Mouse (Mus musculus) liver, adult 2 months (tissue): ENCODE measurements around the gene Kif3b. TPM values are rescaled to one million over a fixed set of nuclear protein-coding genes. Genes with fewer than 3 reads are reported as not detected.
"Not testable (repeated sequence)": the region's sequence is repeated elsewhere in the genome, so short reads cannot be mapped to it uniquely, and the experiment has no call there.

Experiments used
- DNase-seq: peaks from one replicate; pipeline ENCODE4 v3.0.0-alpha.2; 2011; ENCODE audit warnings: low read depth, low spot score; ENCODE audit errors: extremely low read depth
- H3K27ac ChIP-seq: fragments of 200-500 bp; replicated peaks from 2 replicates; pipeline ENCODE4 v1.5.1; 2012; ENCODE audit warnings: low read depth, mild to moderate bottlenecking, control low read depth, inconsistent platforms, low read length; ENCODE audit not compliant: insufficient read depth
- H3K27me3 ChIP-seq: fragments of 200-500 bp; 2 replicates; pipeline ENCODE4 v1.6.1; 2012; ENCODE audit warnings: mild to moderate bottlenecking, moderate library complexity, low read length, inconsistent platforms; ENCODE audit not compliant: control insufficient read depth, insufficient read depth
- H3K36me3 ChIP-seq: fragments of 200-500 bp; 2 replicates; pipeline ENCODE4 v1.6.1; 2012; ENCODE audit warnings: low read length, inconsistent platforms; ENCODE audit not compliant: control insufficient read depth, insufficient read depth
- H3K4me1 ChIP-seq: fragments of 200-500 bp; 2 replicates; pipeline ENCODE4 v1.6.1; 2011; ENCODE audit warnings: low read length; ENCODE audit not compliant: control insufficient read depth, insufficient read depth
- H3K4me3 ChIP-seq: fragments of 200-500 bp; 2 replicates; pipeline ENCODE4 v1.5.1; 2011; ENCODE audit warnings: low read depth, mild to moderate bottlenecking, control low read depth, low read length, moderate library complexity; ENCODE audit not compliant: insufficient read depth
- H3K79me2 ChIP-seq: fragments of 200-500 bp; 2 replicates; pipeline ENCODE4 v1.6.1; 2012; ENCODE audit warnings: inconsistent platforms, mild to moderate bottlenecking, low read length, moderate library complexity; ENCODE audit not compliant: control insufficient read depth, insufficient read depth
- H3K9ac ChIP-seq: fragments of 200-500 bp; 2 replicates; pipeline ENCODE4 v1.6.1; 2012; ENCODE audit warnings: low read depth, mild to moderate bottlenecking, control low read depth, inconsistent platforms, low read length
- CTCF ChIP-seq: fragments of 200-500 bp; IDR thresholded peaks from 2 replicates; pipeline ENCODE4 v1.5.1; 2011; ENCODE audit warnings: low read depth, low read length, control low read depth
- POLR2A ChIP-seq: fragments of 200-500 bp; IDR thresholded peaks from 2 replicates; pipeline ENCODE4 v1.6.1; 2011; ENCODE audit warnings: low read length, control low read depth; ENCODE audit not compliant: insufficient read depth; ENCODE audit errors: extremely low read depth
- WGBS: fragments of 180-500 bp; shearing (Covaris S2); methylation state at CpG from one replicate; pipeline ENCODE4 v1.1.7; 2018; 5-methylcytosine and 5-hydroxymethylcytosine counted together
- polyA plus RNA-seq: library from polyadenylated mRNA; depleted of rRNA; stranded (reverse); fragments of >200 nt; gene quantifications from 2 replicates; pipeline ENCODE4 v1.2.3, GENCODE M21; 2012
- total RNA-seq: library from RNA; depleted of rRNA; stranded (reverse); fragments of >200 nt; gene quantifications from 2 replicates; pipeline ENCODE4 v1.2.3, GENCODE M21; 2014

Gene Kif3b
- total and polyA plus RNA-seq, 2 experiments, result 2.8 to 5.4 TPM

GRCm38 (mm10) chr2:153259864-153260674, 31.1 kb upstream of the Kif3b start:
- H3K27ac ChIP-seq, result no peak overlapping the region
- WGBS, result 83% methylated on average over 3 of the region's 3 CpGs
- H3K36me3 ChIP-seq, result peaks cover 2% of the 10 kb centered on the region; the same call in 1 of the 2 replicates
- H3K4me3 ChIP-seq, result no peak overlapping the region
- no peak for TF ChIP-seq CTCF
- TF ChIP-seq POLR2A, result no peak
- no peaks in the 10 kb centered on the region for H3K79me2 ChIP-seq
- no peak overlapping the region for H3K9ac ChIP-seq
- H3K4me1 ChIP-seq, result no peaks in the 10 kb centered on the region
- H3K27me3 ChIP-seq, result no peaks in the 10 kb centered on the region
- DNase-seq, result no peak

- 93% methylated on average over 7 of the region's 7 CpGs for WGBS
- H3K79me2 ChIP-seq, result no peaks in the 10 kb centered on the region
- no peaks in the 10 kb centered on the region for H3K27me3 ChIP-seq
- H3K36me3 ChIP-seq, result peaks cover 2% of the 10 kb centered on the region; the same call in 1 of the 2 replicates
- TF ChIP-seq CTCF, result no peak
- no peak overlapping the region for H3K4me3 ChIP-seq
- no peaks in the 10 kb centered on the region for H3K4me1 ChIP-seq
- no peak for DNase-seq
- no peak overlapping the region for H3K9ac ChIP-seq
- H3K27ac ChIP-seq, result no peak overlapping the region
Observed at GRCm38 (mm10) chr2:153263053-153263452, 28.2 kb upstream of the Kif3b start.

- H3K4me3 ChIP-seq, result no peak overlapping the region
- WGBS, result 82% methylated on average over 2 of the region's 2 CpGs
- H3K36me3 ChIP-seq, result no peaks in the 10 kb centered on the region; the same call in 1 of the 2 replicates
- TF ChIP-seq CTCF, result no peak
- TF ChIP-seq POLR2A, result no peak
- H3K9ac ChIP-seq, result no peak overlapping the region
- no peak for DNase-seq
- no peaks in the 10 kb centered on the region for H3K27me3 ChIP-seq
- H3K27ac ChIP-seq, result no peak overlapping the region
- no peaks in the 10 kb centered on the region for H3K4me1 ChIP-seq
- no peaks in the 10 kb centered on the region for H3K79me2 ChIP-seq
Observed at GRCm38 (mm10) chr2:153267331-153267730, 23.9 kb upstream of the Kif3b start.

- not testable (repeated sequence) for H3K9ac ChIP-seq, H3K36me3 ChIP-seq, H3K4me1 ChIP-seq, DNase-seq, H3K27ac ChIP-seq, H3K79me2 ChIP-seq, H3K27me3 ChIP-seq, H3K4me3 ChIP-seq
- WGBS, result 64% methylated on average over 8 of the region's 8 CpGs
Observed at GRCm38 (mm10) chr2:153270231-153270915, 20.8 kb upstream of the Kif3b start.

- not testable (repeated sequence) for H3K27ac ChIP-seq, H3K27me3 ChIP-seq
- 82% methylated on average over 6 of the region's 6 CpGs for WGBS
Observed at GRCm38 (mm10) chr2:153274200-153274918, 16.9 kb upstream of the Kif3b start.

GRCm38 (mm10) chr2:153274919-153275247, 16.3 kb upstream of the Kif3b start:
- TF ChIP-seq CTCF (no peak), POLR2A (no peak)
- 74% methylated on average over 6 of the region's 6 CpGs for WGBS
- no peak overlapping the region for H3K4me3 ChIP-seq
- H3K9ac ChIP-seq, result no peak overlapping the region
- H3K36me3 ChIP-seq, result no peaks in the 10 kb centered on the region
- no peaks in the 10 kb centered on the region for H3K79me2 ChIP-seq
- no peak overlapping the region for H3K27ac ChIP-seq
- no peaks in the 10 kb centered on the region for H3K4me1 ChIP-seq
- no peaks in the 10 kb centered on the region for H3K27me3 ChIP-seq
- DNase-seq, result no peak

More at GRCm38 (mm10) chr2:153274200-153274918, 16.9 kb upstream of the Kif3b start:
- not testable (repeated sequence) for H3K79me2 ChIP-seq, H3K4me1 ChIP-seq, DNase-seq, H3K4me3 ChIP-seq, H3K36me3 ChIP-seq, H3K9ac ChIP-seq

- not testable (repeated sequence) for H3K36me3 ChIP-seq, H3K27me3 ChIP-seq, H3K27ac ChIP-seq, H3K4me3 ChIP-seq, H3K9ac ChIP-seq, H3K79me2 ChIP-seq, H3K4me1 ChIP-seq, DNase-seq
- WGBS, result 62% methylated on average over 3 of the region's 3 CpGs
Observed at GRCm38 (mm10) chr2:153275577-153275976, 15.6 kb upstream of the Kif3b start.
